Mouse (Mus musculus) B cell, adult 2 months (primary cell): ENCODE data around the gene Pa2g4.
"Not testable (repeated sequence)": the region's sequence is repeated elsewhere in the genome, so short reads cannot be mapped to it uniquely, and the experiment has no call there.

ENCODE experiments used
- DNase-seq, 2 experiments: peaks; one replicate each; pipeline ENCODE4 v3.0.0; 2022

The Pa2g4 gene

GRCm38 (mm10) chr10:128565788-128566531, at the start of gene Pa2g4:
Gene Pa2g4, minus strand, starts transcription at chr10:128565987.
- DNase-seq, result peak; percentile 94 to 95

GRCm38 (mm10) chr10:128614934-128615333, 49.1 kb upstream of the Pa2g4 start:
- no peak for DNase-seq

- DNase-seq, result not testable (repeated sequence)
Measured at GRCm38 (mm10) chr10:128613820-128614219, 48.0 kb upstream of the Pa2g4 start.

- no peak for DNase-seq
Measured at GRCm38 (mm10) chr10:128613154-128613440, 47.3 kb upstream of the Pa2g4 start.

GRCm38 (mm10) chr10:128612433-128613153, 46.8 kb upstream of the Pa2g4 start:
- DNase-seq, result peak; percentile 86 to 87

GRCm38 (mm10) chr10:128606483-128606882, 40.7 kb upstream of the Pa2g4 start:
- DNase-seq, result no peak

GRCm38 (mm10) chr10:128602470-128603128, 36.8 kb upstream of the Pa2g4 start:
- no peak for DNase-seq

- no peak for DNase-seq
Measured at GRCm38 (mm10) chr10:128601499-128601898, 35.7 kb upstream of the Pa2g4 start.

- DNase-seq, result no peak
Measured at GRCm38 (mm10) chr10:128598476-128598875, 32.7 kb upstream of the Pa2g4 start.

- DNase-seq, result no peak
Measured at GRCm38 (mm10) chr10:128592797-128593196, 27.0 kb upstream of the Pa2g4 start.

GRCm38 (mm10) chr10:128591436-128591835, 25.6 kb upstream of the Pa2g4 start:
- DNase-seq, result no peak

GRCm38 (mm10) chr10:128590193-128590690, 24.5 kb upstream of the Pa2g4 start:
- peak; percentile 63 to 67 for DNase-seq

GRCm38 (mm10) chr10:128589464-128590192, 23.8 kb upstream of the Pa2g4 start, which contains the start of gene Erbb3:
Gene Erbb3, minus strand, starts transcription at chr10:128589652.
- peak; percentile 54 to 58 for DNase-seq

GRCm38 (mm10) chr10:128588775-128589463, 23.1 kb upstream of the Pa2g4 start:
- DNase-seq, result no peak

- no peak for DNase-seq
Measured at GRCm38 (mm10) chr10:128588136-128588535, 22.3 kb upstream of the Pa2g4 start.

- no peak for DNase-seq
Measured at GRCm38 (mm10) chr10:128587697-128588096, 21.9 kb upstream of the Pa2g4 start.

- no peak for DNase-seq
Measured at GRCm38 (mm10) chr10:128587120-128587519, 21.3 kb upstream of the Pa2g4 start.

- DNase-seq, result no peak
Measured at GRCm38 (mm10) chr10:128586546-128586945, 20.8 kb upstream of the Pa2g4 start.

GRCm38 (mm10) chr10:128584386-128584785, 18.6 kb upstream of the Pa2g4 start:
- DNase-seq, result no peak

- no peak for DNase-seq
Measured at GRCm38 (mm10) chr10:128583644-128584043, 17.9 kb upstream of the Pa2g4 start.

GRCm38 (mm10) chr10:128579731-128580130, 13.9 kb upstream of the Pa2g4 start:
- DNase-seq, result no peak

- no peak for DNase-seq
Measured at GRCm38 (mm10) chr10:128579298-128579697, 13.5 kb upstream of the Pa2g4 start.
